Mouse (Mus musculus): Measurements from ENCODE around the gene Dars. TPM values are rescaled to one million over a fixed set of nuclear protein-coding genes. Genes with fewer than 3 reads are reported as not detected.

Dars gene
- total RNA-seq, 2 experiments from 2014 or later: 64.7 to 77.0 TPM

GRCm38 (mm10) chr1:128314665-128315064 lies 102.5 kb downstream of the Dars start:
- H3K27ac ChIP-seq: no peak overlapping the region
- no peak for TF ChIP-seq CTCF (IDR thresholded peaks at IDR 0.05)
- intact Hi-C loops (cut with DNase I): no loop called here
- DNase-seq: no peak
- H3K4me3 ChIP-seq: no peak overlapping the region

Other genes with a start within 250 kb of the Dars start
- 10 to 100 TPM; 46.9 to 47.1 TPM for gene Ubxn4, start 173.4 kb downstream of the Dars start, total RNA-seq (2021)
- gene Lct, start 89.0 kb downstream of the Dars start, total RNA-seq (2021): not detected
- gene Mcm6, start 57.7 kb downstream of the Dars start, total RNA-seq (2021): 1 to 10 TPM; 1.3 to 2.6 TPM
- gene Cxcr4, start 174.9 kb upstream of the Dars start, total RNA-seq (2021): 1 to 10 TPM; 1.1 to 1.9 TPM